Mouse (Mus musculus): ENCODE data around the gene Clasp1. TPM values are rescaled to one million over a fixed set of nuclear protein-coding genes. Genes with fewer than 3 reads are reported as not detected.

The Clasp1 gene
- polyA plus RNA-seq, 1 experiment from 2014 or later: 101 TPM

DNA sequence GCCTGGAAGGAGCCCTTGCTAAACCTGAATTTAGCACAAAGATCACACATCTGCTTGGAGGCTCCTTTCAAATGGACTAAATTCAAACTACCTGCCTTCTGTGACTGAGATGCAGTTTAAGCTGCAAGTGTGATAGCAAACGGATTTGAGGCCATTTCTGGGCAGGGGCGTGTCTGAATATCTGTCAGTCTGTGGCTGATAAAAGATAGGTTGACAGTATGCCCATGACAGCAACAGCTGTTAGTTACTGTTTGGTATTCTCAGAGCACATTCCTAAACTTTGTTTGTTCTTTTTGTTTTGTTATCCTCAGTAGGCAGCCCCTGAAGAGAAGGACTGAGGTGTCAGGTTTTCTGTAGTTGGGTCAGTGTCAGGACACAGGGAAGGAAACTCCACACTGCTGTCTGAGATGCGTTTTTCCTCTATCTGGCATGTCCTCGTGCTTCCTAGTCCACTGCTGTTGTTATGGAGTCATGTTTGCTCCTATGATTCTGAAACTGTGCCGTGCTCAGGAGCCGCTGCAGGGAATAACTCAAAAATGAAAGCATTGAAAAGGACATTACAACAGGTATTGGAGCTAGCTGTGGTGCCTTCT, 94.7 kb downstream of the Clasp1 start:
- H3K9me3 ChIP-seq: no peaks in the 10 kb centered on the region
- 85% methylated on average over 6 of the region's 6 CpGs for WGBS
- ATAC-seq (ENCODE audit: low FRiP score, low read depth): no peak

GRCm38 (mm10) chr1:118485572-118485971, 96.7 kb downstream of the Clasp1 start:
- Histone ChIP-seq H3K27me3 (no peaks in the 10 kb centered on the region), H3K4me1 (replicated peaks) (no peaks in the 10 kb centered on the region), H3K9me3 (no peaks in the 10 kb centered on the region), H3K4me3 (no peak overlapping the region), H3K4me2 (no peak overlapping the region), H3K27ac (replicated peaks) (no peak overlapping the region), H3K9ac (no peak overlapping the region), H3K36me3 (no peaks in the 10 kb centered on the region)
- WGBS: 80% methylated on average over 3 of the region's 3 CpGs
- ATAC-seq (ENCODE audit: low FRiP score, low read depth): no peak

More for the DNA sequence above, 94.7 kb downstream of the Clasp1 start:
- Histone ChIP-seq H3K27ac (replicated peaks) (no peak overlapping the region), H3K4me2 (no peak overlapping the region), H3K4me1 (replicated peaks) (no peaks in the 10 kb centered on the region), H3K4me3 (no peak overlapping the region), H3K27me3 (no peaks in the 10 kb centered on the region), H3K9ac (no peak overlapping the region), H3K36me3 (peaks cover 5% of the 10 kb centered on the region; the same call in 1 of the 2 replicates)

- no peak for ATAC-seq (ENCODE audit: low FRiP score, low read depth)
- Histone ChIP-seq H3K36me3 (no peaks in the 10 kb centered on the region), H3K4me1 (replicated peaks) (no peaks in the 10 kb centered on the region), H3K27ac (replicated peaks) (no peak overlapping the region), H3K4me3 (no peak overlapping the region), H3K9ac (no peak overlapping the region), H3K27me3 (no peaks in the 10 kb centered on the region), H3K9me3 (no peaks in the 10 kb centered on the region), H3K4me2 (no peak overlapping the region)
Observed at GRCm38 (mm10) chr1:118486021-118486420, 97.2 kb downstream of the Clasp1 start.

- Histone ChIP-seq H3K4me1 (replicated peaks) (no peaks in the 10 kb centered on the region), H3K4me3 (no peak overlapping the region), H3K36me3 (peaks cover 4% of the 10 kb centered on the region), H3K9ac (no peak overlapping the region), H3K27me3 (no peaks in the 10 kb centered on the region), H3K4me2 (no peak overlapping the region), H3K27ac (replicated peaks) (no peak overlapping the region), H3K9me3 (no peaks in the 10 kb centered on the region)
- 85% methylated on average over 3 of the region's 3 CpGs for WGBS
- no peak for ATAC-seq (ENCODE audit: low FRiP score, low read depth)
Observed at GRCm38 (mm10) chr1:118492811-118493210, 104.0 kb downstream of the Clasp1 start.

- Histone ChIP-seq H3K9me3 (no peaks in the 10 kb centered on the region), H3K4me2 (no peak overlapping the region), H3K4me3 (no peak overlapping the region), H3K9ac (no peak overlapping the region), H3K4me1 (replicated peaks) (no peaks in the 10 kb centered on the region), H3K36me3 (peaks cover 19% of the 10 kb centered on the region), H3K27me3 (no peaks in the 10 kb centered on the region), H3K27ac (replicated peaks) (no peak overlapping the region)
- WGBS: 94% methylated on average over 9 of the region's 9 CpGs
- no peak for ATAC-seq (ENCODE audit: low FRiP score, low read depth)
Observed at GRCm38 (mm10) chr1:118494551-118494950, 105.7 kb downstream of the Clasp1 start.

- ATAC-seq (ENCODE audit: low FRiP score, low read depth): no peak
- Histone ChIP-seq H3K36me3 (peaks cover 56% of the 10 kb centered on the region), H3K27me3 (no peaks in the 10 kb centered on the region), H3K9ac (no peak overlapping the region), H3K27ac (replicated peaks) (no peak overlapping the region), H3K9me3 (no peaks in the 10 kb centered on the region), H3K4me1 (replicated peaks) (no peaks in the 10 kb centered on the region), H3K4me3 (no peak overlapping the region), H3K4me2 (no peak overlapping the region)
- WGBS: 74% methylated on average over 5 of the region's 5 CpGs
Observed at GRCm38 (mm10) chr1:118498311-118498710, 109.5 kb downstream of the Clasp1 start.

GRCm38 (mm10) chr1:118500606-118501005, 111.7 kb downstream of the Clasp1 start:
- Histone ChIP-seq H3K27ac (replicated peaks) (no peak overlapping the region), H3K27me3 (no peaks in the 10 kb centered on the region), H3K4me1 (replicated peaks) (no peaks in the 10 kb centered on the region), H3K4me3 (no peak overlapping the region), H3K36me3 (peaks cover 75% of the 10 kb centered on the region), H3K9me3 (no peaks in the 10 kb centered on the region), H3K9ac (no peak overlapping the region), H3K4me2 (no peak overlapping the region)
- WGBS: 95% methylated on average over 11 of the region's 11 CpGs
- ATAC-seq (ENCODE audit: low FRiP score, low read depth): no peak

GRCm38 (mm10) chr1:118501691-118502090, 112.8 kb downstream of the Clasp1 start:
- ATAC-seq (ENCODE audit: low FRiP score, low read depth): no peak
- no peak overlapping the region for H3K4me3 ChIP-seq
- H3K27me3 ChIP-seq: no peaks in the 10 kb centered on the region
- H3K4me2 ChIP-seq: no peak overlapping the region
- H3K36me3 ChIP-seq: peaks cover 85% of the 10 kb centered on the region
- H3K27ac ChIP-seq (replicated peaks): no peak overlapping the region
- H3K4me1 ChIP-seq (replicated peaks): no peaks in the 10 kb centered on the region
- no peak overlapping the region for H3K9ac ChIP-seq
- no peaks in the 10 kb centered on the region for H3K9me3 ChIP-seq
- WGBS: 93% methylated on average over 2 of the region's 2 CpGs

DNA sequence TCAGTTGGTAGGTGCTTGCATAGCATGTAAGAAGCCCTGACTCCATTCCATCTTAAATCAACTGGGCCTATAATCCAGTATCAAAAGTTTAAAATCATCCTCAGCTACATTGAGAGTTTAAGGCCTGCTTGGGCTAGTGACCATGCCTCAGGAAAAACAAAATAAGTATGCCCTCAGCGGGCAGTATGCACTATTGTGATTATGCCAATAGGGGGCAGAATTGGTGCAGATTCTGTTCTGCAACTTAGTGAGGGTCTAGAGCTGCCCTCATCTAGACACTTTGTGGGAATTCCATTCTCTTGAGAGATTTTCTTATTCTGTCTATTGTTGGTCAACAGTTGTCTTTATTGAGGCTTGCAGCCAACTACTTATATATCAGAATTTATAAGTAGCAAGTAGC, 116.9 kb downstream of the Clasp1 start:
- no peaks in the 10 kb centered on the region for H3K9me3 ChIP-seq
- 88% methylated on average over 1 of the region's 1 CpGs for WGBS
- no peak overlapping the region for H3K27ac ChIP-seq (replicated peaks)
- no peak for ATAC-seq (ENCODE audit: low FRiP score, low read depth)
- H3K4me2 ChIP-seq: no peak overlapping the region
- no peaks in the 10 kb centered on the region for H3K27me3 ChIP-seq
- H3K9ac ChIP-seq: no peak overlapping the region
- H3K4me3 ChIP-seq: no peak overlapping the region
- H3K36me3 ChIP-seq: peaks cover 94% of the 10 kb centered on the region
- no peaks in the 10 kb centered on the region for H3K4me1 ChIP-seq (replicated peaks)

- Histone ChIP-seq H3K4me1 (replicated peaks) (no peaks in the 10 kb centered on the region), H3K9ac (no peak overlapping the region), H3K9me3 (no peaks in the 10 kb centered on the region), H3K4me3 (no peak overlapping the region), H3K4me2 (no peak overlapping the region), H3K27ac (replicated peaks) (no peak overlapping the region), H3K27me3 (no peaks in the 10 kb centered on the region), H3K36me3 (peaks cover 82% of the 10 kb centered on the region)
- ATAC-seq (ENCODE audit: low FRiP score, low read depth): no peak
- 94% methylated on average over 3 of the region's 3 CpGs for WGBS
Observed at GRCm38 (mm10) chr1:118510996-118511395, 122.1 kb downstream of the Clasp1 start.

DNA sequence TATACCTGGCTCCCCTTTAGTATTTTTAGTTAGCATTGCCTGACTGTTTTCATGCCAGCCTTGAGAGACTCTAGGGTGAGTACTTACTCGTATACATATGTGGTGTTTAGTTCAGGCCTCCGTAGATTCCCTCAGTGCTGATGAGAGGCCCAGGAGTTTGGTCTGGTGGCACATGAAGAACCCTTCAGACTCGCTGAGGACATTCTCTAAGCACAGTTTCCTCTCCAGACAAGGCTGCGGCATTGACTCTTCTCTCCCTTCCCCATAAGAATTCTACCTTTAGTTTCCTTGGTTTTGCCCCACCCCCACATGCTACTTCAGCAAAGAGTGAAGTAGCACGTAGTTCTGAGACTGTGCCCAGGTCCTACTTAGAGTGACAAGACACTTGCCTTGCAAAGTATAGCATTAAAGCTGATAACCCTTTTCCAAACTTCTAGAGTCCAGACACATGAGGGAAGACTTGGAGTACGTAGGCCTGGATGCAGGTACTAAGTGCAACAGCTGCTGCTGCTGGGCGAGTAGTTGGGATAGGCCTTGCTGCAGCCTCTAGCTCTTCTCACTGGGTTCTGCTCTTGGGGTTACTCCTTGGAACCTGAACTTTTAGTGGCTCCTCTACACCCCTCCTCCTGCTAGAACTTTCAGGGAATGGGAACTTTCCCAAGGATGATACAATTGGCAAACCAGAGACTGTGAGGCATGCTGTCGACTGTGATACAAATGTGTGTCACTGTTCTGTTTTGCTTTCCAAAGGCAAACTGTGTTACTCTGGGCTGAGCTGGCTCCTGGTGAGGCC, 123.1 kb downstream of the Clasp1 start:
- no peak overlapping the region for H3K4me3 ChIP-seq
- H3K27me3 ChIP-seq: no peaks in the 10 kb centered on the region
- H3K9me3 ChIP-seq: no peaks in the 10 kb centered on the region
- ATAC-seq (ENCODE audit: low FRiP score, low read depth): no peak
- no peaks in the 10 kb centered on the region for H3K4me1 ChIP-seq (replicated peaks)
- WGBS: 96% methylated on average over 8 of the region's 8 CpGs
- H3K27ac ChIP-seq (replicated peaks): no peak overlapping the region
- no peak overlapping the region for H3K4me2 ChIP-seq
- peaks cover 76% of the 10 kb centered on the region for H3K36me3 ChIP-seq
- H3K9ac ChIP-seq: no peak overlapping the region

DNA sequence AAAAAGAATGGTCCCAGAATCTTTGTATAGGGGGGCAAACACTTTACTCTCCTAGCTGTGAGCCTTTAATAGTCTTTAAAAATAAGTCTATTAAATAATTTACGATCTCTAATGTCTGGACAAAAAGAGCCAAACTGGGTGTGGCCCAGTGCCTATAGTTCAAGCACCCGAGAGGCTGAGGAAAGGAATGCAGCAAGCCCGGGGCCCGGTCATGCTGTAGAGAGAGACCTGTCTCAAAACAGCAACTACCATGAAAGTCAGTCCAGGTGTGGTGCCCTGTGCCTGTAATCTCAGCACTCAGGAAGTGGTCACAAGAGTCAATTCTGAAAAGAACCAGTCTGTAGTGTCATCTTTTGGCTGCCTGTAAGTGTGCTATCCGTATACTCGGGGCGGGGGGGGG, 127.4 kb downstream of the Clasp1 start:
- WGBS: 75% methylated on average over 7 of the region's 7 CpGs

More for the DNA sequence above, 127.4 kb downstream of the Clasp1 start:
- no peak for ATAC-seq (ENCODE audit: low FRiP score, low read depth)
- Histone ChIP-seq H3K36me3 (peaks cover 62% of the 10 kb centered on the region), H3K4me3 (no peak overlapping the region), H3K4me1 (replicated peaks) (no peaks in the 10 kb centered on the region), H3K27ac (replicated peaks) (no peak overlapping the region), H3K4me2 (no peak overlapping the region), H3K9me3 (no peaks in the 10 kb centered on the region), H3K27me3 (no peaks in the 10 kb centered on the region), H3K9ac (no peak overlapping the region)
